Mouse (Mus musculus) urinary bladder, postnatal 14 days (tissue): ENCODE results near the gene Zc3h7a.
"Not testable (repeated sequence)": the region's sequence is repeated elsewhere in the genome, so short reads cannot be mapped to it uniquely, and the experiment has no call there.

Experiments used
- DNase-seq: peaks from one replicate; pipeline ENCODE4 v3.0.0; 2021; ENCODE audit warnings: low spot score

Gene Zc3h7a

GRCm38 (mm10) chr16:11176208-11176883 lies at the start of gene Zc3h7a:
Zc3h7a (minus strand) TSS chr16:11176393.
- DNase-seq, result peak; percentile 90

- no peak for DNase-seq
These were observed 41.6 kb upstream of the Zc3h7a start for GRCm38 (mm10) chr16:11217801-11218200.

- no peak for DNase-seq
These were observed 27.6 kb upstream of the Zc3h7a start for GRCm38 (mm10) chr16:11203600-11204390.

GRCm38 (mm10) chr16:11202571-11203554 lies 26.7 kb upstream of the Zc3h7a start, which contains the start of gene Rsl1d1:
Rsl1d1 (minus strand) TSS chr16:11203331.
- peak; percentile 91 for DNase-seq

- DNase-seq, result no peak
These were observed 25.7 kb upstream of the Zc3h7a start for GRCm38 (mm10) chr16:11201740-11202394.

- no peak for DNase-seq
These were observed 24.1 kb upstream of the Zc3h7a start for GRCm38 (mm10) chr16:11200247-11200646.

- no peak for DNase-seq
These were observed 22.3 kb upstream of the Zc3h7a start for GRCm38 (mm10) chr16:11198467-11198866.

- DNase-seq, result no peak
These were observed 20.9 kb upstream of the Zc3h7a start for GRCm38 (mm10) chr16:11197052-11197451.

- DNase-seq, result no peak
These were observed 17.0 kb upstream of the Zc3h7a start for GRCm38 (mm10) chr16:11193231-11193630.

GRCm38 (mm10) chr16:11190150-11190549 lies 14.0 kb upstream of the Zc3h7a start:
- no peak for DNase-seq

GRCm38 (mm10) chr16:11177404-11177803 lies 1.2 kb upstream of the Zc3h7a start:
- DNase-seq, result no peak

- DNase-seq, result no peak
These were observed 671 bp upstream of the Zc3h7a start for GRCm38 (mm10) chr16:11176884-11177244.

- peak; percentile 77 for DNase-seq
These were observed 545 bp downstream of the Zc3h7a start for GRCm38 (mm10) chr16:11175489-11176207.

- DNase-seq, result no peak
These were observed 1.1 kb downstream of the Zc3h7a start for GRCm38 (mm10) chr16:11175100-11175488.

- peak; percentile 64 for DNase-seq
These were observed 1.5 kb downstream of the Zc3h7a start for GRCm38 (mm10) chr16:11174671-11175081.

- DNase-seq, result no peak
These were observed 4.5 kb downstream of the Zc3h7a start for GRCm38 (mm10) chr16:11171679-11172078.

- DNase-seq, result no peak
These were observed 9.8 kb downstream of the Zc3h7a start for GRCm38 (mm10) chr16:11166431-11166830.

GRCm38 (mm10) chr16:11164695-11165255 lies 11.4 kb downstream of the Zc3h7a start:
- DNase-seq, result no peak

GRCm38 (mm10) chr16:11157721-11158120 lies 18.5 kb downstream of the Zc3h7a start:
- not testable (repeated sequence) for DNase-seq

GRCm38 (mm10) chr16:11154500-11154899 lies 21.7 kb downstream of the Zc3h7a start:
- no peak for DNase-seq
